Mouse (Mus musculus) kidney, adult 2 months (tissue): ENCODE measurements around the gene Mrpl4.

Experiments used
- CTCF ChIP-seq: fragments of 200-500 bp; conservative IDR thresholded peaks from 2 replicates; pipeline ENCODE4 v1.5.1; 2011; ENCODE audit warnings: low read depth, mild to moderate bottlenecking, control low read depth, low read length, moderate library complexity, mixed read lengths; ENCODE audit not compliant: insufficient read depth, insufficient read length
- POLR2A ChIP-seq: fragments of 200-500 bp; IDR thresholded peaks from one replicate; pipeline ENCODE4 v1.6.1; 2011; ENCODE audit warnings: low read depth, low read length, control low read depth

GRCm38 (mm10) chr9:21026849-21027248, 24.3 kb downstream of the Mrpl4 start:
- no peak for TF ChIP-seq POLR2A
- TF ChIP-seq CTCF: no peak
